Mouse (Mus musculus) heart, adult 11 months (tissue): ENCODE data around the gene Prkca.

Experiments used
- DNase-seq: peaks from one replicate; pipeline ENCODE4 v3.0.0; 2022

Gene Prkca

DNA sequence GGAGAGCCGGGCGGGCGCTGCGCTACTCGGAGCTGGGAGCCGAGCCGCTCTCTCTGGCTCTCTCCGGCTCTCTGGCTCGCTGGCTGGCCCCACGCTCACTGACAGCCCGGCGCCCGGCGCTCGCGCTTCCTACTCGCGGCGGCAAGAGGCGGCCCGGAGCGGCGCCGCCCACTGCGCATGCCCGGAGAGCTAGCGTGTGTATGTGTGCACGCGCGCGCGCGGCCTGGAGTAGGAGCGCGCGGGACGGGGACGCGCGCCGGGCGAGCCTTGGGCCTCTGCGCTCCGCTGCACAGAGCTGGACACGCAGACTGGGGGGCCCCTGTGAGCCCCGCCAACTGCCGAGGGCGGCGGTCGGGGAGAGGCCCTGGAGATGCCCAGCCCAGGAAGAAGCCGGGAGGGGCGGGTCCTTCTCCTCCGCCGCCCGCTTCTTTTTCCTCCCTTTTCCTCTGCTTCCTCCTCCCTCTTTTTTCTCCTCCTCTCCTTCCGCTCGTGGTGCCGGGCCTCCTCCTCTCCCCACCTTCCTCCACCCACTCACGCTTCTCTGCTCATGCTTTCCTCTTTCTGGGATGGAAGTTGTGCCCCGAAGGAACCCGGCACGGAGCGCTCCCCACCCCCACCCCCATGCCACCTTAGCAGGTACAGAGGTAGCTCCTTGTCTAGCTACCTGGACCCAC is at the start of gene Prkca:
Prkca (minus strand) TSS at position 140 of the 674 bp plus-strand sequence.
- peak; percentile 99 for DNase-seq

- no peak for DNase-seq
These were observed 41.9 kb upstream of the Prkca start for GRCm38 (mm10) chr11:108385666-108386024.

DNA sequence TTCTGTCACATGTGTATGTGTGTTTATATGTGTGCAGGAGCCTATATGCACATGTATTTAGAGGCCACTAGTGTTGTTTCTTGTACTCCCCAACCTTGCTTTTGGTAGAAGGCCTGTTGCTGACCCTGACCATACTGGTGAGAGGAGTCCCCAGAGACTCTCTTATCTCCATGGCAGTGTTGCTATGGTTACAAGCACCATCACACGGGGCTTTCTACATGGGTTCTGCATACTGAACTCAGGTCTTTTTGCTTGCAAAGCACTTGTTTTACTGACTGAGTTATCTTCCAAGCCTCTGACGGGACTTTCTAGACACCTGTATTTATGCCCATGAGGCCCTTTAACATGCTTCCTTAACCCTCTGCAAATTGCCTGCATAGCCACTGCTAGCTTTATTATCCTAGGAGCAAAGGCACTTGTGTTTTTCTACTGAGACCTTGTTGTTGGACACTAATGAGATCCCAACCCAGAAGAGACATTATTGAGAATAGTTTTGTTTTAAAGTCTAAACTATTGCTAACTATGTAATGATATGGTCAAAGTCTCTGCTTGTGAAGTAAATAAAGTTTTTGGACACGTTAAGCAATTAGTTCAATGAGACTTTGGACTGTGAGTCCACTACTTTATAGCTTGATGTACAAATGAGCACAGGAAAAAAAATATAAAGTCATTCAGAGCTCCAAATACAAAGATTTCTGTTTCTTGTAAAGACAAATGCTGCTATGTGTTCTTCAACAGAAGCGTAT is 41.4 kb upstream of the Prkca start:
- DNase-seq, result no peak

DNA sequence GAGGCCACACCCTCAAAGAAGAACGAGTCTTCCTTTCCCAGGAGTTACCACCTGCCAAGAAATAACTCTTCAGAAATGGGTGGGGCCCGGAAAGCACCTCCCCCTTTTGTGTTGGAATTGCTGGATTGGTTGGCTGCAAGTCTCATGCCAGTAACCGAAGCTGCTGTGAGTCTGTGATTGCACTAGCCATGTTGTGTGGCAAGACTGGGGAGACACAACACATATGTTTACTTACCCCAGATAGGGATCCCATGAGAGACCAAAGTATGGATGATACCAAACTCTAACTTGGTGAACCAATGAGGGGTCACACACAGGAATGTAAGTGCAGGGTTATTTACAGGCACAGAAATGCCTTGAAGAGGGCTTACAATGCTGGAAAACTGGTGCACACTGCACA is 38.9 kb upstream of the Prkca start:
- DNase-seq, result no peak

DNA sequence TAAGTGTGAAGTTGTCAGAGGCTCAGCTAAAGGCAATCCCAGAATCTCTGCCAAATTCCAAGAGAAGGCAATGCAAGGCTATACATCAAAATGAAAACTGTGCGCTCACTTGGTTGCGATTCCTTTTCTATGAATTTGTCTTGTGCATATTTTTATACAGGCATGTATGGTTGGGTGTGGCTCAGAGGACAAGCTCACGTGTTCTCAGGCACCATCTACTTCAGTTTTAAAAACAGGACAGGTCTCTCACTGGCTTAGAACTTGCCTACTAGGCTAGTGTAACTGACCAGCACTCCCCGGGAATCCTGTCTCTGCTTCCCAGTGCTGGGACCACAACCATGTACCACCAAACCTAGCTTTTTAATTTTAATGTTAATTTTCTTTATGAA is 34.6 kb upstream of the Prkca start:
- DNase-seq, result no peak

GRCm38 (mm10) chr11:108377680-108378362 is 34.1 kb upstream of the Prkca start:
- DNase-seq, result peak; percentile 94

DNA sequence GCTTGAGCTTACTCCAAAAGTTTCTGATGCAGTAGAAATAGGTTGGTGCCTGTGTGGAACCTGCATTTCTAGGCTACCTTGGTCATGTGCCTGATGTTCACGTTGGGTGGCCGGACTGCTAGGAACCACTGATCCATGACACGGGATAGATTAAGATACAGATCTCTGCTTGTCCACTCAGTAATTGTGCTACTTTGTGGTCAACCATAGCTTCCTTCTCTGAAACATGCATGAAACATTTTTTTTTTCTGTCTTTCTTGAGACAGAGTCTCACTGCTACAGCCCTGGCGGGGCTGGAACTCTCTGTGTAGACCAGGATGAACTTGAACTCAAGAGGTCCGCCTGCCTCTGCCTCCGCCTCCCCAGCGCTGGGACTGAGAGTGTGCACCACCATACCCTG is 33.1 kb upstream of the Prkca start:
- DNase-seq, result no peak

DNA sequence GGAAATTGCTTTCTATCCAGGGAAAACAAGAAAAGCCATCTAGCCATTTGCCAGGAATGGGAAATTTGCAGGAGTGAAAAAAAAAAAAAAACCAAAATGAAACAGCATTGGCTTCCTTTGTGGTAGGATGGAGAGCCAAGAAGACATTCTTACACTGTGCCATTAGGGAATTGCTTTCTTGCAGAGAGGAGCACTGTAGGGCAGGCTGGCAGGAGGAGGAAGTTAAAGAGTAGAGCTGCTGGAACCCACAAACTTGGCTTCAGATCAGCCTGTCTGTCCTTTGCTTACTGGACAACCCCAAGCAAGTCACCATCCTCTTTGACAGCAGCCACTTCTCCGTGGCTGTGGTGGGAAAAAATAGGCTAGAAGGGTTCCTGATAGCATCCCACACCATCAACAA is 23.3 kb upstream of the Prkca start:
- DNase-seq, result peak; percentile 86

GRCm38 (mm10) chr11:108365600-108365999 is 21.9 kb upstream of the Prkca start:
- no peak for DNase-seq

DNA sequence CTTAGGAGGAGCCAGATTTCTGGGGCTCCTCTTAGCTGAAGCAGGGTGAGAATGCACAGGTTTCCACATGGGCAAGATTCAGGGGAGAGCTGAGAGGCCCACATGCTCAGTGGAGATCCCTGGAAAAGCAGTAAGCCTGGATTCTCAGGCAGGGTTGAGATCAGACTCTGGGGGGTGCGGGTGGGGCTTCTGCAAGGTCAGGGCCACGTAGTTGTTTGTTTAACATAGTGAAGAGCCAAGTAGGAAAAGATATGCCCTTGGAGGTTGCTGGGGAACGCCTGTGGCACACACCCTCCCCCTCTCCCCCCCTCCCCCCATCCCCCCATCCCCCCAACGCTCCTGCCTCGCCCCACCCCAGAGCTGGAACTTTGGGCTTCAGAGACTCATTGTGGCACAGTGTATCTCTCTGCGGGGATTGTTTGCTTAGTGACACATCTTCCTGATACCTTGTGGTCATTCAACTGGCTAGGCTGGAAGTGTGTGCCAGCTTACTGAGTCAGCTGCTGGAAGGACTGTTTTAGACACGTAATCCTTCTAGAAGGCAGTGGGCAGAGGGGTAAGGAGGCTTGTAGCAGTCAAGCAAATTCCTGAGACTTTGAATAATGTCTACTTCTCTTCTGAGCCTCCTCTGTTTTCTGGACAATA is 21.3 kb upstream of the Prkca start:
- peak; percentile 70 for DNase-seq

GRCm38 (mm10) chr11:108363991-108364390 is 20.3 kb upstream of the Prkca start:
- DNase-seq, result peak; percentile 80

DNA sequence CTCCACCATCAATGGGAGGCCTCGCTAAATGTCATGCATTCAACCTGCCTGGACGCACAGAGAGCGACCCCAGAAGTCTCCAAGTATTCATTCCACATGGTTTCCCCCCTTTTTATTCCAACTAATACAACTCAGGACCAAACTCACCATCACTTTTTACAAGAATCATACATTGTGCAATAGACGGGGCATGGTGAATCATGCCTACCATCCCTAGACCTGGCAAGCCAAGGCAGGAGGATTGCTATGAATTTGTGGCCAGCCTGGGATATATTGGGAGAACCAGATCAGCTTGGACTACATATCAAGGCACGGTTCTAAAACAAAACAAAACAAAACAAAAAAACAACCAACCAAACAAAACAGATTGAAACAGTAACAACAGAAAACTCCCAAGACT is 19.2 kb upstream of the Prkca start:
- DNase-seq, result peak; percentile 75

DNA sequence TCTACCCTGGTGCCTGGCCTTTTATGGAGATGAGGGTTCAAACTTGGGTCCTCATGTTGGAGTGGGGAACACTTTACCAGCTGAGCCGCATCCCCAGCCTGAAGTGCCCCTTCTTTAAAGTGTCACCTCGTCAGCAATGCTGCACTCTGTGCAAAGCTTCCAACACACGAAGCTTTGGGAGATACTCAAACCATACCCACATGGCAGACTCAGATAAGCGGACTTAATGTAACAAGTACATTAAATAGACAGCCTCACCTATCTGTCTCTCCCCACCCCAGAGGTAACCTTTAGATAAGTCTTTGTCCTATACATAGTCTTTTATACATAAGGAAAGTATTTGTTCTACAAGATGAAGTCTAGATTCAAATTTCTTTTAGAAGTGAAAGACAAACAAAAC is 17.3 kb upstream of the Prkca start:
- DNase-seq, result peak; percentile 78

DNA sequence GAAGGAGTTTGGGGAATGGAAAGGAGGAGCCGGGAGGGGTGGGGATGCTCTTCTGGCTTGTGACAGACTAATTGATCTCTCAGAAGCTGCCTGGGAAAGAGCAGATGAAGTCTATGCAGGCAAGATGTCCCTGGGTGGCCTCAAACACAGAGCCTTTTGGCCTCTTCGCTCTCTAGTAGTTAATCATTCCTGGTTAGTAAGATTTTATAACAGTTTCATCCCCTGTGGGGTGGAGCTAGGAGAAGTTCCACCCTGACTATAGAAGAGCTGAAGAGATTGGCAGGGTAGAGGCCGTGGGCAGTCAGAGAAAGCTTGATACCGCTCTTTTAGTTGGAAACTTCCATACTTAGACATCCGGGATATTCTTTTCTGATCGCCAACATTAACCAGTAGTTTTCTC is 15.2 kb upstream of the Prkca start:
- no peak for DNase-seq

- DNase-seq, result no peak
These were observed 12.3 kb upstream of the Prkca start for GRCm38 (mm10) chr11:108356020-108356419.

DNA sequence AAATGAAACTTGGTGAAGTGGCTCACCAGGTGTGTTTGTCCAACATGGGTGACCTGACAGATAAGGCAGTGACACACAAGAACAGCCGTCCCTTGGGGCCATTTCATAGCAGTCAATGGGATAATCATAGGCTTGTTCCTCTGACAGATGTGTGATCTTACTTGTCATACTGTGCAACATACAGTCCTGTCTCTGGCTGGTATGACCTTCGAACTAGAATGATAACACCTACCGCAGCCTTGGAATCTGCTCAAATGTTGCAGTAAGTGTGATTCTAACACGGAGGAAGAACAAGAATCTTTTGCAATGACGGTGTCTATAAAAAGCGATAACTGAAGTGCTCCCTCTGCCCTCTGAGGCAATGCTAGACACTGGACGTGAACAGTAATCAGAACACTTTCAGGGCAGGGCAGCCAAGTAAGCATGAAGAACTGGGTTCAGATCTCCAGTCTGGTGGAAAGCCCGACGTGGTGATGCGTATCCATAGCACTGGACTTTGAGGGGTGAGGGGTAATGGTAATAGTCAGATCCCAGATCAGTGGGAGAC is 9.2 kb upstream of the Prkca start:
- DNase-seq, result no peak

- DNase-seq, result no peak
These were observed 7.1 kb upstream of the Prkca start for GRCm38 (mm10) chr11:108350799-108351198.

DNA sequence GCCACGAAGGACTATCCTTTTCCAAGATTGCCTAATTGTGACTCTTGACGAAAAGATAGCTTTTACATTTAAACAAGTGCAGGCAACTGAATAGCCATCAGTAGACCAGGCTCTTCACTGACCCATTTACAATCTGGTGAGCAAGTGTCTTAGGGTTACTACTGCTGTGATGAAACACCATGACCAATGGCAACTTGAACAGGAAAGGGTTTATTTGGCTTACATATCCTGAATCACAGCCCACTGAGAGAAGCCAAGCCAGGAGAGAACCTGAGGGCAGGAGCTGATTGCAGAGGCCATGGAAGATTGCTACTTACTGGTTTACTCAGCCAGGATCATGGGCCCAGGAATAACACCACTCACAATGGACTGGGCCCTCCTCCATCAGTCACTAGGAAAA is 1.6 kb upstream of the Prkca start:
- no peak for DNase-seq

- DNase-seq, result peak; percentile 87
These were observed 1.0 kb upstream of the Prkca start for GRCm38 (mm10) chr11:108344759-108345158.

GRCm38 (mm10) chr11:108342781-108343768 is 653 bp downstream of the Prkca start, which contains the start of gene Apoh:
Gene Apoh (plus strand): TSS chr11:108343354.
- DNase-seq, result peak; percentile 97

GRCm38 (mm10) chr11:108341783-108342182 is 1.9 kb downstream of the Prkca start:
- no peak for DNase-seq

GRCm38 (mm10) chr11:108340293-108340692 is 3.4 kb downstream of the Prkca start:
- no peak for DNase-seq
